Mouse (Mus musculus) myocyte (in vitro differentiated cells): ENCODE results near the gene Sdf2.

Source experiments
- MAX ChIP-seq: IDR thresholded peaks from one replicate; pipeline ENCODE4 v1.6.1; 2011; ENCODE audit warnings: low read depth, mild to moderate bottlenecking, control low read depth
- POLR2A ChIP-seq: IDR thresholded peaks from one replicate; pipeline ENCODE4 v1.6.1; 2011; ENCODE audit warnings: low read depth, mild to moderate bottlenecking, control low read depth, moderate library complexity; ENCODE audit not compliant: insufficient read length
- TCF12 ChIP-seq: IDR thresholded peaks from one replicate; pipeline ENCODE4 v1.6.1; 2011; ENCODE audit warnings: mild to moderate bottlenecking, control low read depth; ENCODE audit not compliant: poor library complexity, insufficient read depth, severe bottlenecking

DNA sequence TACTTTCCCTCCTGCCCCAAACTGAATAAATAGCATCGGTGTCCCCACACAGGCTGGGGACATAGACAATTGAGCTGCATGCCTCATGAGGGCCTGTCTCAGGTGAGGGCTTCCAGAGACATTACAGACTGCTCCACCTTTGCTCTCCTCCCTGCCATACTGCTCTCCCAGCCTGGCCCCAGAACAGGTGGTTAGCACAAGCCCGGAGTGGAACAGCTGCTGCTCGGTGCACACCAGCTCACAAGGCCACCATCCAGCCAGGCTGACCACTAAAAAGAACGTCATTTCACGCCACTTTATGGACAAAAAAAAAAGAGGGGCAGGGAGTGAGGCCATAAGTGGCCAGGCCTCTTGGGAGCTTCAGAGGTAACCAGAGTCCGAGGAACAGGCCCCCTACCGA lies 38.4 kb upstream of the Sdf2 start:
- TF ChIP-seq POLR2A: no peak
- no peak for TF ChIP-seq TCF12
- TF ChIP-seq MAX: no peak
